Mouse (Mus musculus): ENCODE data around the gene Apbb1.

Apbb1 gene

GRCm38 (mm10) chr7:105516669-105517360 lies 64.6 kb downstream of the Apbb1 start:
- DNase-seq, result no peak

DNA sequence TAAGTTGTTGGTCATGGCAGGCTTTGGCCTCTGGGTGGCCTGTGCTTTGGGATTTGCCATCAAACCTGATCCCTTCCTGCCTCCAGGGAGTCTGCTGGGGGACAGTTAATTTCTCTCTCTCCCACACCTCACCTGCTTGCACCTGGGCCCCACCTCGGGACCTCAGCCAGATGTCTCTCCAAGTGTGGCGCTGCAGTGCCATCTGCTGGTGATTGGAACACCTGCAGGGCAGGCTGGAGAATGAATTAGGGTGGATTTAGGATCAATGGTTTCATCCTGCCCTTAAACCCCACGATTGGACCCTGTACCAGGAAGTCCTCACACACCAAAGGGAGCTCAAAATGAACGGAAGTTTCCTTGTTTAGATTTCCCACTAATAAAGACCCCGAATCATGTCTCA lies 66.3 kb downstream of the Apbb1 start:
- peak; percentile 78 for DNase-seq

DNA sequence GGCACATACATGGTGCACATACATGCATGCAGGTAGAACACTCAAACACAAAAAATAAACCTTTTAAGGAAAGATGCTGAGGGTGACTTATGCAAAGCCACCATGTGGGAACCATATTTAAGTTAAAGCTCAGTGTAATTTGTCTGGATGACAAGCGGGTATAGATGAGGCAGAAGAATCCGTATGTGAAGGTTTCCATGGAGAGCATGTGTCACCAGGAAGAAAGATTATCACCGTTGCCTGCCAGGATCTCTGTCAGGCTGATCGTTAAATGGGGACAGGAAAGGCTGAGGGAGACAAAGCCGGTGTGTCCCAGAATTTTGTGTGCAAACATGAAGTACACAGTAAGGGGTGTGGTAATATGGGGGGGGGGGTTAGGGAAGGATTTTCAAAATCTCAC lies 66.9 kb downstream of the Apbb1 start:
- no peak for DNase-seq

- DNase-seq, result no peak
These were observed 67.6 kb downstream of the Apbb1 start for GRCm38 (mm10) chr7:105513845-105514291.

GRCm38 (mm10) chr7:105510143-105510542 lies 71.3 kb downstream of the Apbb1 start:
- DNase-seq, result no peak
